ENCODE assay signal across 14 mouse cellular contexts in genomic region chr17:79109576-79109975, GRCm38 (mm10).
"Had no signal": no experiment of that assay in that cellular context is flagged by ENCODE, and none has a peak within 500 bp of the region (broad histone marks: within the 10 kb centered on the region; RNA-seq: fewer than 3 reads in every experiment).

No protein-coding gene starts in this region.

- DNase-seq: lung, adult 2 months; lung, postnatal 14 days; lung, postnatal 36 days; retina, postnatal 1 day; right cerebral cortex, adult 18-20 months; right cerebral cortex, postnatal 25 days; right cerebral cortex, postnatal 4 days; spleen, adult 18-20 months; thymus, adult 18-20 months; thymus, postnatal 14 days; thymus, postnatal 36 days had no signal

- ATAC-seq: lung, postnatal 0 days; midbrain, embryonic 13.5 days; midbrain, embryonic 15.5 days had no signal
